Mouse (Mus musculus): ENCODE results near the gene Fam102a. TPM values are rescaled to one million over a fixed set of nuclear protein-coding genes. Genes with fewer than 3 reads are reported as not detected.

Gene Fam102a
- polyA plus RNA-seq, 1 experiment from 2014 or later = 19.2 TPM

- H3K36me3 ChIP-seq (ENCODE audit: control insufficient read depth, insufficient read depth, low read length) = no peaks in the 10 kb centered on the region
- WGBS = 74% methylated on average over 3 of the region's 3 CpGs
- peaks cover 33% of the 10 kb centered on the region for H3K4me1 ChIP-seq (ENCODE audit: control insufficient read depth, insufficient read depth, low read length)
- no peak overlapping the region for H3K9ac ChIP-seq (ENCODE audit: low read depth, low read length)
- no peak for DNase-seq (ENCODE audit: low spot score)
- no peak overlapping the region for H3K4me2 ChIP-seq (ENCODE audit: low read depth, low read length)
- H3K9me3 ChIP-seq (ENCODE audit: control insufficient read depth, low read length) = no peaks in the 10 kb centered on the region
- no peak overlapping the region for H3K4me3 ChIP-seq (ENCODE audit: low read depth, low read length)
- H3K27ac ChIP-seq (replicated peaks; ENCODE audit: low read depth, low read length) = no peak overlapping the region
- H3K27me3 ChIP-seq (replicated peaks; ENCODE audit: control insufficient read depth, insufficient read depth, low read length) = no peaks in the 10 kb centered on the region
- no peak for ATAC-seq (ENCODE audit: low read depth)
Observed at GRCm38 (mm10) chr2:32543031-32543449, 7.9 kb downstream of the Fam102a start.

GRCm38 (mm10) chr2:32546951-32547350, 11.8 kb downstream of the Fam102a start:
- Histone ChIP-seq H3K4me2 (ENCODE audit: low read depth, low read length) (no peak overlapping the region), H3K4me1 (ENCODE audit: control insufficient read depth, insufficient read depth, low read length) (peaks cover 40% of the 10 kb centered on the region), H3K9me3 (ENCODE audit: control insufficient read depth, low read length) (no peaks in the 10 kb centered on the region), H3K9ac (ENCODE audit: low read depth, low read length) (no peak overlapping the region), H3K27ac (replicated peaks; ENCODE audit: low read depth, low read length) (no peak overlapping the region), H3K36me3 (ENCODE audit: control insufficient read depth, insufficient read depth, low read length) (no peaks in the 10 kb centered on the region), H3K27me3 (replicated peaks; ENCODE audit: control insufficient read depth, insufficient read depth, low read length) (no peaks in the 10 kb centered on the region), H3K4me3 (ENCODE audit: low read depth, low read length) (no peak overlapping the region)
- DNase-seq (ENCODE audit: low spot score) = no peak
- WGBS = 100% methylated on average over 1 of the region's 1 CpGs
- no peak for ATAC-seq (ENCODE audit: low read depth)

DNA sequence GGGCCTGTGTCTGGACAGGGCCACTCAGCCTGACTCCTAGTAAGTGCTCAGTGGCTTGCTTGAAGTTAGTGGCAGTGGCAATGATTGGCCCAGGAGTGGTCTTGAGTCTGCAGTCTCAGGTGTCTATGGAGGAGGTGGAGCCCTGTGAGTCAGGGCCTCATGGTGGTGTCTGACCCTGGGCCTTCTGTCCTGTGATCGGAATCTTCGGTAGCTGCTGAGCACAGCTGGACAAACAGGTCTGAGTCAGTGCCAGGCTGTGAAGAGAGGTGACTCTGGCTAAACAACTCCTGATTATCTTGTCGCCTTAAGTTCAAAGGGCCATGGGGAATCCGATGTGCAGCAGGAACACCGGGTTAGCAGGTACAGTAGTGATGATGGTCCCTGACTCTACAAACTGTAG, 12.2 kb downstream of the Fam102a start:
- H3K4me1 ChIP-seq (ENCODE audit: control insufficient read depth, insufficient read depth, low read length) = peaks cover 36% of the 10 kb centered on the region

DNA sequence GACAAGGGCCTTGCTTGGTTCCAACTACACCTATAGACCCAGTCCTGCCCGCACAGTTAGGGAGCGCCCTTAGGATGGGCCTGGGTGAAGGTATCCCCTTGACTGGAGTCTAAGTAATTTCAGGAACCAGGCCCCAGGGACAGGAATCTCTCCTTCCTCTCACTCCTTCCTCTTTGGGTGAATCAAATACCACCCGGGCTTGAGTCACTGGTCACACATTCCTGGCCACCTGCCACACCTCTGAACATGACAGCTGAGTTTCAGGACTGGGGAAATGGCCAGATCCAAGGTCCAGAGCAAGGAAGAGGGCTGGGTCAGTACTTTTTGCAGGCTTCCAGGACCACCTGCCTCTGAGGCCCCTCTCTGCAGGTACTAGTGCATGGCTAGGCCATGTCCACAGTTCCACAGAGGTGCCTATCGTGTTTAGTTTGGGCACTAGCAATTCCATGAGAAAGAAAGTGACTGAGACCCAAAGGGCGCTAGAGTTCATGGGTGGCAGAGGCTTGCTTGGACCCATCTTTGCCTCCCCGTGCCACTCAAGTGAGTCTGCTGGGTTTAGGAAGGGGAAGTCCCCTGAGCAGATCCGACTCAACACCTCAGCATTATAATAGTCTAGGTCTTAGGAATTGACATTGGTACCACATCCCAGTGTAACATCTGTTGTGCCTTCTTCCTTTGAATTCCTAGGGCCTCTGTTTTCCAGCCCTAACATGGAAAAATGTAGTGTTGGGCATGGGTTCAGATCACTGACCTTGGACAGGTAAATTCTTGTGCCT, 13.0 kb downstream of the Fam102a start:
- no peaks in the 10 kb centered on the region for H3K36me3 ChIP-seq (ENCODE audit: control insufficient read depth, insufficient read depth, low read length)
- no peaks in the 10 kb centered on the region for H3K9me3 ChIP-seq (ENCODE audit: control insufficient read depth, low read length)
- no peak overlapping the region for H3K4me3 ChIP-seq (ENCODE audit: low read depth, low read length)
- DNase-seq (ENCODE audit: low spot score) (no peak), ATAC-seq (ENCODE audit: low read depth) (no peak)
- H3K27me3 ChIP-seq (replicated peaks; ENCODE audit: control insufficient read depth, insufficient read depth, low read length) = no peaks in the 10 kb centered on the region
- no peak overlapping the region for H3K4me2 ChIP-seq (ENCODE audit: low read depth, low read length)
- H3K27ac ChIP-seq (replicated peaks; ENCODE audit: low read depth, low read length) = 0 out of 2 replicates have a peak overlapping the region, but pooled peaks have one; percentile 39
- H3K9ac ChIP-seq (ENCODE audit: low read depth, low read length) = no peak overlapping the region
- peaks cover 31% of the 10 kb centered on the region for H3K4me1 ChIP-seq (ENCODE audit: control insufficient read depth, insufficient read depth, low read length)
- 84% methylated on average over 7 of the region's 7 CpGs for WGBS

More for the DNA sequence above, 12.2 kb downstream of the Fam102a start:
- DNase-seq (ENCODE audit: low spot score) (no peak), ATAC-seq (ENCODE audit: low read depth) (no peak)
- Histone ChIP-seq H3K4me3 (ENCODE audit: low read depth, low read length) (no peak overlapping the region), H3K9me3 (ENCODE audit: control insufficient read depth, low read length) (no peaks in the 10 kb centered on the region), H3K27me3 (replicated peaks; ENCODE audit: control insufficient read depth, insufficient read depth, low read length) (no peaks in the 10 kb centered on the region), H3K9ac (ENCODE audit: low read depth, low read length) (no peak overlapping the region), H3K36me3 (ENCODE audit: control insufficient read depth, insufficient read depth, low read length) (no peaks in the 10 kb centered on the region), H3K4me2 (ENCODE audit: low read depth, low read length) (no peak overlapping the region), H3K27ac (replicated peaks; ENCODE audit: low read depth, low read length) (no peak overlapping the region)
- WGBS = 73% methylated on average over 5 of the region's 5 CpGs

DNA sequence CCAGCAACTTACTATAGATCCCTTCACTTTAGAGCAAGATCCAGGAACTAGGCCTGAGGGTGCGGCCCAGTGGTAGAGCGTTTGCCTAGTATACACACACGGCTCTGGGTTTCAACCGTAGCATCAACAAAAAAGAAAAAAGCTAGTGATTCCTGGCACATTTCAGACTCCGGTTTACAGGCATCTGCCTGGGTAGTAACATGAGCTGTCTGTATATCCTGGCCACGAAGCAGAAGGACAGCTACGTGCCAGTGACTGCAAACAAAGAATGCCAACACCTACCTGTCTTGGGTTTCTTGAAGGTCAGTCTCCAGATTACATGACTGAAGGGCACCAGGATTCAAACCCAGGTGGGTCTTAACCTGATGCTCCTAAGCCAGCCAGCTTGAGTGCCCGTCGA, 14.0 kb downstream of the Fam102a start:
- no peaks in the 10 kb centered on the region for H3K36me3 ChIP-seq (ENCODE audit: control insufficient read depth, insufficient read depth, low read length)
- ATAC-seq (ENCODE audit: low read depth) = peak; percentile 28; the same call in 1 of the 2 replicates
- H3K27ac ChIP-seq (replicated peaks; ENCODE audit: low read depth, low read length) = peak overlapping the region; percentile 92
- H3K9ac ChIP-seq (ENCODE audit: low read depth, low read length) = 0 out of 2 replicates have a peak overlapping the region, but pooled peaks have one; percentile 37
- H3K9me3 ChIP-seq (ENCODE audit: control insufficient read depth, low read length) = no peaks in the 10 kb centered on the region
- H3K4me3 ChIP-seq (ENCODE audit: low read depth, low read length) = no peak overlapping the region
- peaks cover 31% of the 10 kb centered on the region for H3K4me1 ChIP-seq (ENCODE audit: control insufficient read depth, insufficient read depth, low read length)
- WGBS = 47% methylated on average over 9 of the region's 9 CpGs
- DNase-seq (ENCODE audit: low spot score) = peak; percentile 63
- H3K4me2 ChIP-seq (ENCODE audit: low read depth, low read length) = peak overlapping the region; percentile 21; the same call in 1 of the 2 replicates
- no peaks in the 10 kb centered on the region for H3K27me3 ChIP-seq (replicated peaks; ENCODE audit: control insufficient read depth, insufficient read depth, low read length)

DNA sequence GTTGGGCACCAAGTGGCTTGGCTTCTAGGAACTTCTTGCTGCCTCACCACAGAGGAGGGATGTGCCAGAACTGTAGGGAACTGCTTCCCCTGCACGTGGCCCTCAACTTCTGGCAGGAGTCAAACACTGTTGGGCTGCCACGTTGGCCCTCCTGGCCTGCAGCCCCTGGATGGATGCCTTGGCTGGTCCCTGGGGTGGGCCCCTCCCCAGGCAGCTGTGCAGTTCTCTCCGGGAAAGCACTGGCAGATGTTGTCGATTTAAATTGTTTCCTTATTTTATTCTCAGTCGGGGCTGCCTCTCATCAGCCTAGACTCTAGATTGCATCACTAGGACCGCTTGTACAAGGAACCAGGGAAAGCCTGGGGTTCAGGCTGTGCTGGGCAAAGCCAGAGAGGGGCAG, 14.6 kb downstream of the Fam102a start:
- H3K4me2 ChIP-seq (ENCODE audit: low read depth, low read length) = peak overlapping the region; percentile 21; the same call in 1 of the 2 replicates
- 19% methylated on average over 6 of the region's 6 CpGs for WGBS
- H3K36me3 ChIP-seq (ENCODE audit: control insufficient read depth, insufficient read depth, low read length) = no peaks in the 10 kb centered on the region
- DNase-seq (ENCODE audit: low spot score) (peak; percentile 88), ATAC-seq (ENCODE audit: low read depth) (peak; percentile 90)
- peaks cover 31% of the 10 kb centered on the region for H3K4me1 ChIP-seq (ENCODE audit: control insufficient read depth, insufficient read depth, low read length)
- H3K9ac ChIP-seq (ENCODE audit: low read depth, low read length) = 0 out of 2 replicates have a peak overlapping the region, but pooled peaks have one; percentile 37
- no peaks in the 10 kb centered on the region for H3K27me3 ChIP-seq (replicated peaks; ENCODE audit: control insufficient read depth, insufficient read depth, low read length)
- peak overlapping the region; percentile 92 for H3K27ac ChIP-seq (replicated peaks; ENCODE audit: low read depth, low read length)
- no peaks in the 10 kb centered on the region for H3K9me3 ChIP-seq (ENCODE audit: control insufficient read depth, low read length)
- H3K4me3 ChIP-seq (ENCODE audit: low read depth, low read length) = no peak overlapping the region

DNA sequence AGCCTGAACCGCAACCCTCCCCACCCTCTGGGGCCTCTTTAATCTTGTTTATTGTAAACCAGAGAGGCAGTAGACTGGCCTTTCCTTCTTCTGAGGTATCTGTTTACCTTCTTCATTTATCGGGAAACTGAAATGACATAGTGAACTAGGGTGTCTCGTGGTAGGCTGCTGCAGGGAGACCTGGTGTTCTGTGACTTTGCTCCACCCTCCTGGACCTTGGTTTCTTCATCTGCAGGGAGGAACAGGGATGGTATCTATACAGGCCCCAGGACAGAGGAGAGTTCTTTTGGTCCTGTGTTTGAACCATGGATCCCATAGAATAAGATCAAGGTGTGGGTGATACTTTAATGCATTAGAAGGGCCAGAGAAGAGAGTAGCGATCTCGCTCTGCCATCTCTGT, 16.1 kb downstream of the Fam102a start:
- no peaks in the 10 kb centered on the region for H3K27me3 ChIP-seq (replicated peaks; ENCODE audit: control insufficient read depth, insufficient read depth, low read length)
- no peak overlapping the region for H3K27ac ChIP-seq (replicated peaks; ENCODE audit: low read depth, low read length)
- DNase-seq (ENCODE audit: low spot score) (no peak), ATAC-seq (ENCODE audit: low read depth) (no peak)
- H3K4me1 ChIP-seq (ENCODE audit: control insufficient read depth, insufficient read depth, low read length) = peaks cover 44% of the 10 kb centered on the region
- WGBS = 76% methylated on average over 5 of the region's 5 CpGs
- no peaks in the 10 kb centered on the region for H3K36me3 ChIP-seq (ENCODE audit: control insufficient read depth, insufficient read depth, low read length)
- no peak overlapping the region for H3K4me3 ChIP-seq (ENCODE audit: low read depth, low read length)
- no peaks in the 10 kb centered on the region for H3K9me3 ChIP-seq (ENCODE audit: control insufficient read depth, low read length)
- H3K9ac ChIP-seq (ENCODE audit: low read depth, low read length) = no peak overlapping the region
- no peak overlapping the region for H3K4me2 ChIP-seq (ENCODE audit: low read depth, low read length)

DNA sequence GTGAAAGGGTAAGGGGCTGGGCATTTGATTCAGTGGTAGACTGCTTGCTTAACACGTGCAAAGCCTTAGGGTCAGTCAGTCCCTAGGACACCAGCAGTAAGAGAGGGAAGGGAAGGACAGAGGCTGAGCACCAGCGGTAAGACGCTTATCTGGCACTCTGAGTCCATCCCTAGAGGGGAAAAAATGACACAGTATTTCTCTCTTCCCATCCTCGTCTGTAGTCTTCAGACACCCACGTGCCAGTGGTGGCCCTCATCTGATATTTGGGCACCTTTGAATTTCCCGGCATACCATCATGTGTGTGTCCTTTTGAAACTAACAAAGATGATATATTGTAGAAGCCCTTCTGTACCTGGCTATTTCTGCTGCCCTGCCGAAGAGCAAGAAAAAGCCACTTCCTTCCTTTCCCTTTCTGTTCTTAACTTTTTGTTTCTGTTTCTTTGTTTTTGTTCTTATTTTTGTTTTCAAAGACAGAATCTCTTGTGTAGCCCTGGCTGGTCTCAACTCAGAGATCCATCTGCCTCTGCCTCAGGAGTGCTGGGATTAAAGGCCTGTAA, 18.5 kb downstream of the Fam102a start:
- WGBS = 79% methylated on average over 7 of the region's 7 CpGs
- ATAC-seq (ENCODE audit: low read depth) = no peak
- no peak for DNase-seq (ENCODE audit: low spot score)
- H3K4me2 ChIP-seq (ENCODE audit: low read depth, low read length) = no peak overlapping the region
- H3K36me3 ChIP-seq (ENCODE audit: control insufficient read depth, insufficient read depth, low read length) = no peaks in the 10 kb centered on the region
- H3K4me1 ChIP-seq (ENCODE audit: control insufficient read depth, insufficient read depth, low read length) = peaks cover 52% of the 10 kb centered on the region
- H3K9me3 ChIP-seq (ENCODE audit: control insufficient read depth, low read length) = no peaks in the 10 kb centered on the region
- H3K27me3 ChIP-seq (replicated peaks; ENCODE audit: control insufficient read depth, insufficient read depth, low read length) = no peaks in the 10 kb centered on the region
- H3K4me3 ChIP-seq (ENCODE audit: low read depth, low read length) = no peak overlapping the region
- H3K9ac ChIP-seq (ENCODE audit: low read depth, low read length) = no peak overlapping the region
- H3K27ac ChIP-seq (replicated peaks; ENCODE audit: low read depth, low read length) = no peak overlapping the region

Measured in embryonic facial prominence, embryonic 14.5 days (tissue).